Mouse (Mus musculus) small intestine, adult 2 months (tissue): ENCODE data around the gene Stip1.

ENCODE experiments used
- CTCF ChIP-seq: fragments of 200-500 bp; IDR thresholded peaks from 2 replicates; pipeline ENCODE4 v1.5.1; 2012; ENCODE audit warnings: low read depth, mild to moderate bottlenecking, control low read depth, inconsistent platforms, low read length, moderate library complexity, mixed read lengths; ENCODE audit not compliant: insufficient replicate concordance, insufficient read length; ENCODE audit errors: extremely low read depth
- POLR2A ChIP-seq: fragments of 200-500 bp; IDR thresholded peaks from 2 replicates; pipeline ENCODE4 v1.6.1; 2012; ENCODE audit warnings: low read depth, mild to moderate bottlenecking, control low read depth, inconsistent platforms, low read length, moderate library complexity

GRCm38 (mm10) chr19:6997721-6998290 is 42.0 kb downstream of the Stip1 start:
- no peak for TF ChIP-seq POLR2A
- TF ChIP-seq CTCF, result no peak
